Mouse (Mus musculus) liver, embryonic 12.5 days (tissue): ENCODE data around the gene Eda2r. TPM values are rescaled to one million over a fixed set of nuclear protein-coding genes. Genes with fewer than 3 reads are reported as not detected.

Experiments used
- ATAC-seq: fragments of 200-750 bp; cut with Nextera tagmentation; 2 replicates; pipeline ENCODE4 v1.8.0; 2017; ENCODE audit warnings: moderate number of reproducible peaks, mild to moderate bottlenecking, moderate library complexity
- H3K27ac ChIP-seq: fragments of 300-500 bp; sonication (generic); 2 replicates; pipeline ENCODE4 v1.5.1; 2016; ENCODE audit warnings: mild to moderate bottlenecking
- H3K27me3 ChIP-seq: fragments of 300-500 bp; sonication (generic); replicated peaks from 2 replicates; pipeline ENCODE4 v1.6.1; 2016; ENCODE audit warnings: mild to moderate bottlenecking, moderate library complexity
- H3K36me3 ChIP-seq: fragments of 300-500 bp; sonication (generic); 2 replicates; pipeline ENCODE4 v1.6.1; 2016; ENCODE audit warnings: mild to moderate bottlenecking, moderate library complexity
- H3K4me1 ChIP-seq: fragments of 300-500 bp; sonication (generic); 2 replicates; pipeline ENCODE4 v1.6.1; 2016
- H3K4me2 ChIP-seq: fragments of 300-500 bp; sonication (generic); 2 replicates; pipeline ENCODE4 v1.6.1; 2016; ENCODE audit warnings: mild to moderate bottlenecking, moderate library complexity
- H3K4me3 ChIP-seq: fragments of 300-500 bp; sonication (generic); 2 replicates; pipeline ENCODE4 v1.5.1; 2016; ENCODE audit warnings: mild to moderate bottlenecking, moderate library complexity
- H3K9ac ChIP-seq: fragments of 300-500 bp; sonication (generic); 2 replicates; pipeline ENCODE4 v1.6.1; 2016; ENCODE audit warnings: mild to moderate bottlenecking, moderate library complexity
- H3K9me3 ChIP-seq: fragments of 300-500 bp; sonication (generic); replicated peaks from 2 replicates; pipeline ENCODE4 v1.6.1; 2016; ENCODE audit warnings: mild to moderate bottlenecking, moderate library complexity
- WGBS: fragments of 180-500 bp; shearing (Covaris S2); methylation state at CpG from one replicate; pipeline ENCODE4 v1.1.7; 2016; ENCODE audit not compliant: insufficient replicate concordance; 5-methylcytosine and 5-hydroxymethylcytosine counted together
- polyA plus RNA-seq: library from polyadenylated mRNA; unstranded; fragments of >200 nt; fragmentation: Nextera tagmentation; extraction: Ambion mirVana; gene quantifications from 2 replicates; pipeline ENCODE4 v1.2.1, GENCODE M21; 2016

Gene Eda2r
- 0.25 and 0.30 TPM in 2 replicates for polyA plus RNA-seq

GRCm38 (mm10) chrX:97377065-97377421 is at the start of gene Eda2r:
Gene Eda2r (minus strand): TSS chrX:97377216.
- Histone ChIP-seq H3K27ac (no peak within 1 kb of the TSS), H3K36me3 (no peaks in the 10 kb centered on the region), H3K27me3 (no peaks in the 10 kb centered on the region), H3K4me1 (no peaks in the 10 kb centered on the region), H3K9ac (no peak within 1 kb of the TSS), H3K4me2 (peak within 1 kb of the TSS; percentile 40), H3K9me3 (no peaks in the 10 kb centered on the region), H3K4me3 (no peak within 1 kb of the TSS)
- 9% methylated on average over 8 of the region's 8 CpGs for WGBS
- peak; percentile 93 for ATAC-seq

GRCm38 (mm10) chrX:97397872-97398271 is 20.9 kb upstream of the Eda2r start:
- Histone ChIP-seq H3K9ac (no peak overlapping the region), H3K4me1 (no peaks in the 10 kb centered on the region), H3K36me3 (no peaks in the 10 kb centered on the region), H3K9me3 (no peaks in the 10 kb centered on the region), H3K27me3 (no peaks in the 10 kb centered on the region), H3K4me2 (no peak overlapping the region), H3K4me3 (no peak overlapping the region), H3K27ac (no peak overlapping the region)
- WGBS = 62% methylated on average over 2 of the region's 2 CpGs
- no peak for ATAC-seq

- Histone ChIP-seq H3K27ac (no peak overlapping the region), H3K27me3 (no peaks in the 10 kb centered on the region), H3K9ac (no peak overlapping the region), H3K9me3 (no peaks in the 10 kb centered on the region), H3K4me2 (no peak overlapping the region), H3K36me3 (no peaks in the 10 kb centered on the region), H3K4me1 (no peaks in the 10 kb centered on the region), H3K4me3 (no peak overlapping the region)
- WGBS = 48% methylated on average over 1 of the region's 1 CpGs
- no peak for ATAC-seq
Measured at GRCm38 (mm10) chrX:97378076-97378475, 1.1 kb upstream of the Eda2r start.

GRCm38 (mm10) chrX:97376321-97377064 is 523 bp downstream of the Eda2r start:
- no peaks in the 10 kb centered on the region for H3K4me1 ChIP-seq
- ATAC-seq = no peak
- no peaks in the 10 kb centered on the region for H3K9me3 ChIP-seq
- H3K27me3 ChIP-seq = no peaks in the 10 kb centered on the region
- no peak overlapping the region for H3K4me3 ChIP-seq
- WGBS = 25% methylated on average over 15 of the region's 15 CpGs
- no peak overlapping the region for H3K9ac ChIP-seq
- H3K27ac ChIP-seq = no peak overlapping the region
- no peaks in the 10 kb centered on the region for H3K36me3 ChIP-seq
- peak overlapping the region; percentile 40 for H3K4me2 ChIP-seq

- WGBS = 74% methylated on average over 2 of the region's 2 CpGs
- Histone ChIP-seq H3K27ac (no peak overlapping the region), H3K4me1 (no peaks in the 10 kb centered on the region), H3K9ac (no peak overlapping the region), H3K4me2 (no peak overlapping the region), H3K36me3 (no peaks in the 10 kb centered on the region), H3K27me3 (no peaks in the 10 kb centered on the region), H3K4me3 (no peak overlapping the region), H3K9me3 (no peaks in the 10 kb centered on the region)
- no peak for ATAC-seq
Measured at GRCm38 (mm10) chrX:97372826-97373225, 4.2 kb downstream of the Eda2r start.

- no peak overlapping the region for H3K4me3 ChIP-seq
- no peak overlapping the region for H3K9ac ChIP-seq
- ATAC-seq = no peak
- H3K9me3 ChIP-seq = no peaks in the 10 kb centered on the region
- H3K4me1 ChIP-seq = no peaks in the 10 kb centered on the region
- no peaks in the 10 kb centered on the region for H3K36me3 ChIP-seq
- H3K27ac ChIP-seq = no peak overlapping the region
- WGBS = 72% methylated on average over 1 of the region's 1 CpGs
- no peaks in the 10 kb centered on the region for H3K27me3 ChIP-seq
- no peak overlapping the region for H3K4me2 ChIP-seq
Measured at GRCm38 (mm10) chrX:97369206-97369605, 7.8 kb downstream of the Eda2r start.

- Histone ChIP-seq H3K4me3 (no peak overlapping the region), H3K4me2 (no peak overlapping the region), H3K9ac (no peak overlapping the region), H3K9me3 (no peaks in the 10 kb centered on the region), H3K27ac (no peak overlapping the region), H3K4me1 (no peaks in the 10 kb centered on the region), H3K27me3 (no peaks in the 10 kb centered on the region), H3K36me3 (no peaks in the 10 kb centered on the region)
- 48% methylated on average over 2 of the region's 2 CpGs for WGBS
- no peak for ATAC-seq
Measured at GRCm38 (mm10) chrX:97368741-97369140, 8.3 kb downstream of the Eda2r start.

- H3K4me2 ChIP-seq = no peak overlapping the region
- H3K9me3 ChIP-seq = no peaks in the 10 kb centered on the region
- no peaks in the 10 kb centered on the region for H3K4me1 ChIP-seq
- 57% methylated on average over 2 of the region's 2 CpGs for WGBS
- ATAC-seq = no peak
- no peak overlapping the region for H3K4me3 ChIP-seq
- no peak overlapping the region for H3K9ac ChIP-seq
- H3K36me3 ChIP-seq = no peaks in the 10 kb centered on the region
- H3K27ac ChIP-seq = no peak overlapping the region
- no peaks in the 10 kb centered on the region for H3K27me3 ChIP-seq
Measured at GRCm38 (mm10) chrX:97360919-97361318, 16.1 kb downstream of the Eda2r start.

- no peak overlapping the region for H3K4me2 ChIP-seq
- no peaks in the 10 kb centered on the region for H3K27me3 ChIP-seq
- no peak for ATAC-seq
- H3K4me1 ChIP-seq = no peaks in the 10 kb centered on the region
- H3K9me3 ChIP-seq = no peaks in the 10 kb centered on the region
- H3K4me3 ChIP-seq = no peak overlapping the region
- no peak overlapping the region for H3K27ac ChIP-seq
- H3K9ac ChIP-seq = no peak overlapping the region
- H3K36me3 ChIP-seq = no peaks in the 10 kb centered on the region
Measured at GRCm38 (mm10) chrX:97327891-97328290, 49.1 kb downstream of the Eda2r start.
